Mouse (Mus musculus): ENCODE results near the gene Olfr1301.

Gene Olfr1301

DNA sequence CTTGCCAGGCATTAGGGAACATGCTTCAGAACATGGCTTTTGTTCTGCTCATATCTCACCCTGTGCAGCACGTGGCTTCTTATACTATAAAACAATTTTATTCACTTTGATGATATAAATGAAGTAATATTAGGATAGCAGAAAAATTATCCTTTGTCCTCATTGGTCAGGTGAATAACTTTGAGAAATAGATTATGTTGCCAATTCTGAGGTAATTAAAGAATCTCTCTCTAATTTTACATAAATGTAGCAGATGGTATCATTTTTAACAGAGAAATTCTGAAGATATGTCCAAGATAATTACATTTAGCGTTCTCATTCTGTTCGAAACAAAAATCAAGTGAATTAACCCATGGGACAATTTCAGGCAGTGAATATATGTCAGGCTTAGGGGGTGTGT is at the start of gene Olfr1301:
Gene Olfr1301 (plus strand): TSS at position 301 of the 400 bp plus-strand sequence.
- no peak for DNase-seq

DNA sequence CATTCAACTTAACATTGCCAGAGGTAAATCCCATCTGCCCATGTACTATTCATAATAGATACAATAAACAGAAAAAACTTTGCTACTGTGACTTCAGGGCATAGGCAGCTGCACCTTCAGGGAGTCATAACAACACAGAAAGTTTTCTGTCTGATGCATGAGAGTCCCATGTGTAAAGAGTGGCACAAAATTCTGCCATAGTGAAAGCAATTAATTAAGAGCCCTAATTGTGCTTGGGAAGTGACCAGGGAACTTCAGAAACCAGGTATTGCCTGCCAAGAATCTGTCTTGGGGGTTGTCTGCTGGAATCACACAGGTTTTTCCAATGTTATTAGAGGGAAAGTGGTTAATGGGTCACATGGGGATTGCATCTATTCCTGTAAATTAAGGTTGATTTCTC is 24.1 kb upstream of the Olfr1301 start:
- DNase-seq: no peak

DNA sequence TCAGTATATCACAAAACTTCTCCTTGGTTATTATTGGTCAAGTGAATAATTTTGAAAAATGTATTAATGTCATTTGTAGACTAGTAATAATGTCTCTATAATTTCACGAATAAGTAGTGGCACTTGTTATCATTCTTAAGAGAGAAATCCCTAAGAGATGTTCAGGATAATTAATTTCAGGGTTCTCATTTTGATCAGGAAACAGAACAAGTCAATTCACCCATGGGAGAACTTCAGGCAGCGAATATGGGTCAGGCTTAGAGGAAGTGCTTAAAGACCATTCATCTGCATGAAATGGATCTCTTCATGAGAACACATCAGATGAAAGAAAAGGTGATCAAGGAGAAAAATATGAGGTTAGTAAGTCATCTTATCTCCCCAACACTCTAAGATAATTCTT is 26.3 kb downstream of the Olfr1301 start, which contains the start of gene Olfr1302:
Gene Olfr1302 (plus strand): TSS at position 301 of the 400 bp plus-strand sequence.
- no peak for DNase-seq

All from kidney, postnatal 14 days (tissue).